Mouse (Mus musculus): ENCODE data around the gene Nicn1. TPM values are rescaled to one million over a fixed set of nuclear protein-coding genes. Genes with fewer than 3 reads are reported as not detected.
"Not testable (repeated sequence)": the region's sequence is repeated elsewhere in the genome, so short reads cannot be mapped to it uniquely, and the experiment has no call there.

The Nicn1 gene
- polyA plus RNA-seq, 1 experiment from 2014 or later = 38.9 TPM

- H3K4me3 ChIP-seq (ENCODE audit: low read depth, low read length) = no peak overlapping the region
- H3K27me3 ChIP-seq (replicated peaks; ENCODE audit: control insufficient read depth, insufficient read depth, low read length) = no peaks in the 10 kb centered on the region
- no peaks in the 10 kb centered on the region for H3K36me3 ChIP-seq (ENCODE audit: control insufficient read depth, insufficient read depth, low read length)
- WGBS = 74% methylated on average over 4 of the region's 4 CpGs
- 0 out of 2 replicates have a peak, but pooled peaks cover 10% of the 10 kb centered on the region for H3K4me1 ChIP-seq (replicated peaks; ENCODE audit: control insufficient read depth, insufficient read depth, low read length)
- ATAC-seq (replicated peaks; ENCODE audit: low FRiP score, low TSS enrichment, low read depth) (no peak), DNase-seq (ENCODE audit: low spot score) (no peak)
- no peaks in the 10 kb centered on the region for H3K9me3 ChIP-seq (ENCODE audit: control insufficient read depth, low read length)
- H3K27ac ChIP-seq (ENCODE audit: low read depth) = no peak overlapping the region
- no peak overlapping the region for H3K9ac ChIP-seq (ENCODE audit: low read length)
- H3K4me2 ChIP-seq (ENCODE audit: low read length) = no peak overlapping the region
Measured at GRCm38 (mm10) chr9:108273485-108273884, 16.7 kb upstream of the Nicn1 start.

- 0 out of 2 replicates have a peak, but pooled peaks cover 10% of the 10 kb centered on the region for H3K4me1 ChIP-seq (replicated peaks; ENCODE audit: control insufficient read depth, insufficient read depth, low read length)
- no peak overlapping the region for H3K27ac ChIP-seq (ENCODE audit: low read depth)
- 75% methylated on average over 5 of the region's 5 CpGs for WGBS
- no peaks in the 10 kb centered on the region for H3K27me3 ChIP-seq (replicated peaks; ENCODE audit: control insufficient read depth, insufficient read depth, low read length)
- no peaks in the 10 kb centered on the region for H3K36me3 ChIP-seq (ENCODE audit: control insufficient read depth, insufficient read depth, low read length)
- DNase-seq (ENCODE audit: low spot score) (no peak), ATAC-seq (replicated peaks; ENCODE audit: low FRiP score, low TSS enrichment, low read depth) (no peak)
- H3K9ac ChIP-seq (ENCODE audit: low read length) = no peak overlapping the region
- H3K4me3 ChIP-seq (ENCODE audit: low read depth, low read length) = no peak overlapping the region
- H3K9me3 ChIP-seq (ENCODE audit: control insufficient read depth, low read length) = no peaks in the 10 kb centered on the region
- no peak overlapping the region for H3K4me2 ChIP-seq (ENCODE audit: low read length)
Measured at GRCm38 (mm10) chr9:108274476-108275330, 15.5 kb upstream of the Nicn1 start.

GRCm38 (mm10) chr9:108275331-108275659 is 14.9 kb upstream of the Nicn1 start:
- no peak overlapping the region for H3K27ac ChIP-seq (ENCODE audit: low read depth)
- H3K9ac ChIP-seq (ENCODE audit: low read length) = no peak overlapping the region
- ATAC-seq (replicated peaks; ENCODE audit: low FRiP score, low TSS enrichment, low read depth) (no peak), DNase-seq (ENCODE audit: low spot score) (no peak)
- H3K4me2 ChIP-seq (ENCODE audit: low read length) = no peak overlapping the region
- H3K4me1 ChIP-seq (replicated peaks; ENCODE audit: control insufficient read depth, insufficient read depth, low read length) = 0 out of 2 replicates have a peak, but pooled peaks cover 10% of the 10 kb centered on the region
- H3K27me3 ChIP-seq (replicated peaks; ENCODE audit: control insufficient read depth, insufficient read depth, low read length) = no peaks in the 10 kb centered on the region
- no peak overlapping the region for H3K4me3 ChIP-seq (ENCODE audit: low read depth, low read length)
- H3K36me3 ChIP-seq (ENCODE audit: control insufficient read depth, insufficient read depth, low read length) = no peaks in the 10 kb centered on the region
- 53% methylated on average over 6 of the region's 6 CpGs for WGBS
- H3K9me3 ChIP-seq (ENCODE audit: control insufficient read depth, low read length) = no peaks in the 10 kb centered on the region

DNA sequence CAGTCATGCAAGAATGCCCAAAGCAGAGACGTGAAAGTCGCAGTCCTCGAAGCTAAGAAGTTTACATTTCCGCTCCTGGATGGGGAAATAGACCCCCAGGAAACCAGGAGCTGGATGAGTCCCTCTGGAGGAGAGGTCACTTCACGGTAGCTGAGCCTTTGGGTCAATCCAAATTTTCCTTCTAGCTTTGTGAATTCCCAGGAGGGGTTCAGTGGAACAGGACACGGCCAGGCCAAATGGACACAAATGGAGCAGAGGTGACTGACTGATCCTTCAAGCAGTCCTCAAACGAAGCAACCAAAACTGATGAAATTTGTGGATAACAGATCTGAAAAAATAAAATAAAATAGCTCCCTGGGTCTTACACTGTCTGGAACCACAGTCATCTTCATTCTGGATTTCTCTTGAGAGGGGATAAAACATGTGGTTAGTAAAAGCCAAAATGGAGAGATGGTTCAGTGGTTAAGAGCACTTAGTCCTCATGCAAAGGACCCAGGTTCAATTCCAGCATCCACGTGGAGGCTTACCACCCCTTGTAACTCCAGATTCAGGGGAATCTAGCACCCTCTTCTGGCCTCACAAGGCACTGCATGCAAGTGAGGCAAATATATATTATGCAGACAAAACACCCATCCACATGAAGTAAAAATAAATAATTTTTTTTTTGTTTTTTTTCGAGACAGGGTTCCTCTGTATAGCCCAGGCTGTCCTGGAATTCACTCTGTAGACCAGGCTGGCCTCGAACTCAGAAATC is 11.4 kb upstream of the Nicn1 start:
- ATAC-seq (replicated peaks; ENCODE audit: low FRiP score, low TSS enrichment, low read depth) (no peak), DNase-seq (ENCODE audit: low spot score) (no peak)
- 69% methylated on average over 10 of the region's 10 CpGs for WGBS
- no peak overlapping the region for H3K4me3 ChIP-seq (ENCODE audit: low read depth, low read length)
- H3K9ac ChIP-seq (ENCODE audit: low read length) = no peak overlapping the region
- H3K27ac ChIP-seq (ENCODE audit: low read depth) = no peak overlapping the region
- no peaks in the 10 kb centered on the region for H3K9me3 ChIP-seq (ENCODE audit: control insufficient read depth, low read length)
- no peak overlapping the region for H3K4me2 ChIP-seq (ENCODE audit: low read length)
- H3K36me3 ChIP-seq (ENCODE audit: control insufficient read depth, insufficient read depth, low read length) = no peaks in the 10 kb centered on the region
- no peaks in the 10 kb centered on the region for H3K4me1 ChIP-seq (replicated peaks; ENCODE audit: control insufficient read depth, insufficient read depth, low read length)
- no peaks in the 10 kb centered on the region for H3K27me3 ChIP-seq (replicated peaks; ENCODE audit: control insufficient read depth, insufficient read depth, low read length)

- Histone ChIP-seq H3K9ac (ENCODE audit: low read length) (no peak overlapping the region), H3K4me3 (ENCODE audit: low read depth, low read length) (no peak overlapping the region), H3K27ac (ENCODE audit: low read depth) (peak overlapping the region; percentile 67), H3K9me3 (ENCODE audit: control insufficient read depth, low read length) (no peaks in the 10 kb centered on the region), H3K36me3 (ENCODE audit: control insufficient read depth, insufficient read depth, low read length) (no peaks in the 10 kb centered on the region), H3K27me3 (replicated peaks; ENCODE audit: control insufficient read depth, insufficient read depth, low read length) (no peaks in the 10 kb centered on the region), H3K4me1 (replicated peaks; ENCODE audit: control insufficient read depth, insufficient read depth, low read length) (no peaks in the 10 kb centered on the region), H3K4me2 (ENCODE audit: low read length) (no peak overlapping the region)
- 38% methylated on average over 8 of the region's 8 CpGs for WGBS
- DNase-seq (ENCODE audit: low spot score) = no peak
- ATAC-seq (replicated peaks; ENCODE audit: low FRiP score, low TSS enrichment, low read depth) = no peak
Measured at GRCm38 (mm10) chr9:108280071-108280828, 10.0 kb upstream of the Nicn1 start.

DNA sequence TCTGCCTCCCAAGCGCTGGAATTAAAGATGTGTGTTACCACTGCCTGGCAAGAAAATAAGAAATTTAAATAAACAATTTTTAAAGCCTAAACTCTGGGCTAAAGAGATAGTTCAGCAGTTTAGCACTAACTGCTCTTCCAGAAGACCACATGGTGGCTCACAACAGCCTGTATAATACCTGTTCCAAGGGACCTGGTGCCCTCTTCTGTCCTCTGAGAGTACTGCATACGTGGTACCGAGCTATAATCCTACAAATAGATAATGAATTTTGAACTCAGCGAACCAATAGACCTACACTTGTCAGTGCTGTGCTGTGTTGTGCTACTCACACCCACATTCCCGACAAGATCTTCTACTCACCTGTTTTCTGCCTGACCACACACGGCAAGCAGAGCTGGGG is 5.8 kb upstream of the Nicn1 start:
- no peaks in the 10 kb centered on the region for H3K36me3 ChIP-seq (ENCODE audit: control insufficient read depth, insufficient read depth, low read length)
- H3K9ac ChIP-seq (ENCODE audit: low read length) = no peak overlapping the region
- no peak overlapping the region for H3K27ac ChIP-seq (ENCODE audit: low read depth)
- DNase-seq (ENCODE audit: low spot score) = peak; percentile 87
- no peak overlapping the region for H3K4me3 ChIP-seq (ENCODE audit: low read depth, low read length)
- H3K4me2 ChIP-seq (ENCODE audit: low read length) = no peak overlapping the region
- WGBS = 11% methylated on average over 6 of the region's 6 CpGs
- no peaks in the 10 kb centered on the region for H3K27me3 ChIP-seq (replicated peaks; ENCODE audit: control insufficient read depth, insufficient read depth, low read length)
- no peaks in the 10 kb centered on the region for H3K4me1 ChIP-seq (replicated peaks; ENCODE audit: control insufficient read depth, insufficient read depth, low read length)
- H3K9me3 ChIP-seq (ENCODE audit: control insufficient read depth, low read length) = no peaks in the 10 kb centered on the region
- ATAC-seq (replicated peaks; ENCODE audit: low FRiP score, low TSS enrichment, low read depth) = peak; percentile 62

DNA sequence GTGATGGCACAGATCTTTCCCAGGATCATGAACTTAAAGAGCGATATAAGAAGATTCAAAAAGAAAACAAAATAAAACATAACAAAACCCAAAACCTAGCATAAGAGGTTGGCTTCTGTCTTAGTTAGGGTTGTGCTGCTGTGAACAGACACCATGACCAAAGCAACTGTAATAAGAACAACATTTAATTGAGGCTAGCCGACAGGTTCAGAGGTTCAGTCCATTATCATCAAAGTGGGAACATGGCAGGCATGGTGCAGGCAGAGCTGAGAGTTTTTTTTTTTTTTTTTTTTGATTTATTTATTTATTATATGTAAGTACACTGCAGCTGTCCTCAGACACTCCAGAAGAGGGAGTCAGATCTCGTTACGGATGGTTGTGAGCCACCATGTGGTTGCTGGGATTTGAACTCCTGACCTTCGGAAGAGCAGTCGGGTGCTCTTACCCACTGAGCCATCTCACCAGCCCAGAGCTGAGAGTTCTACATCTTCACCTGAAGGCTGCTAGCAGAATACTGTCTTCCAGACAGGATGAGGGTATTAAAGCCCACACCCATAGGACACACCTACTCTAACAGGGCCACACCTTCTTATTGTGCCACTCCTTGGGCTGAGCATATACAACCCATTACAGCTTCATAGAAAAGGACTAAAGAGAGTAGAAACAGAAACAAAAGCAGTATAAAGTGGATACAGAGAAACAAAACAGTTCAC is 2.5 kb upstream of the Nicn1 start:
- H3K9ac ChIP-seq (ENCODE audit: low read length); H3K4me3 ChIP-seq (ENCODE audit: low read depth, low read length); H3K9me3 ChIP-seq (ENCODE audit: control insufficient read depth, low read length); H3K36me3 ChIP-seq (ENCODE audit: control insufficient read depth, insufficient read depth, low read length); H3K4me1 ChIP-seq (replicated peaks; ENCODE audit: control insufficient read depth, insufficient read depth, low read length); ATAC-seq (replicated peaks; ENCODE audit: low FRiP score, low TSS enrichment, low read depth); DNase-seq (ENCODE audit: low spot score); H3K27ac ChIP-seq (ENCODE audit: low read depth); H3K27me3 ChIP-seq (replicated peaks; ENCODE audit: control insufficient read depth, insufficient read depth, low read length); H3K4me2 ChIP-seq (ENCODE audit: low read length): not testable (repeated sequence)
- WGBS = 82% methylated on average over 4 of the region's 6 CpGs

- Histone ChIP-seq H3K4me2 (ENCODE audit: low read length) (peak overlapping the region; percentile 61), H3K36me3 (ENCODE audit: control insufficient read depth, insufficient read depth, low read length) (peaks cover under 1% of the 10 kb centered on the region; the same call in 1 of the 2 replicates), H3K4me1 (replicated peaks; ENCODE audit: control insufficient read depth, insufficient read depth, low read length) (peaks cover 4% of the 10 kb centered on the region), H3K27me3 (replicated peaks; ENCODE audit: control insufficient read depth, insufficient read depth, low read length) (no peaks in the 10 kb centered on the region), H3K9me3 (ENCODE audit: control insufficient read depth, low read length) (no peaks in the 10 kb centered on the region), H3K4me3 (ENCODE audit: low read depth, low read length) (no peak overlapping the region), H3K27ac (ENCODE audit: low read depth) (peak overlapping the region; percentile 80; the same call in 1 of the 2 replicates), H3K9ac (ENCODE audit: low read length) (no peak overlapping the region)
- 59% methylated on average over 2 of the region's 2 CpGs for WGBS
- ATAC-seq (replicated peaks; ENCODE audit: low FRiP score, low TSS enrichment, low read depth) = no peak
- no peak for DNase-seq (ENCODE audit: low spot score)
Measured at GRCm38 (mm10) chr9:108289347-108289746, 882 bp upstream of the Nicn1 start.

Measured in intestine, embryonic 14.5 days (tissue).